Mouse (Mus musculus): Measurements from ENCODE around the gene Mipep. TPM values are rescaled to one million over a fixed set of nuclear protein-coding genes. Genes with fewer than 3 reads are reported as not detected.

Gene Mipep
- polyA plus RNA-seq, 1 experiment: not detected

GRCm38 (mm10) chr14:60863396-60863795 lies 79.0 kb downstream of the Mipep start:
- 88% methylated on average over 3 of the region's 3 CpGs for WGBS
- H3K4me1 ChIP-seq (ENCODE audit: control insufficient read depth, insufficient read depth, low read length): no peaks in the 10 kb centered on the region
- no peak for TF ChIP-seq POLR2A (IDR thresholded peaks at IDR 0.05; ENCODE audit: insufficient read depth, low read depth, low read length)
- TF ChIP-seq CTCF (IDR thresholded peaks at IDR 0.05; ENCODE audit: insufficient read depth, low read depth, low read length): no peak
- no peak overlapping the region for H3K4me3 ChIP-seq (ENCODE audit: insufficient read depth, low read depth, low read length)
- H3K27ac ChIP-seq (ENCODE audit: insufficient read depth, low read depth, low read length): no peak overlapping the region

GRCm38 (mm10) chr14:60866399-60866798 lies 82.0 kb downstream of the Mipep start:
- WGBS: 92% methylated on average over 11 of the region's 11 CpGs
- Histone ChIP-seq H3K4me3 (ENCODE audit: insufficient read depth, low read depth, low read length) (no peak overlapping the region), H3K27ac (ENCODE audit: insufficient read depth, low read depth, low read length) (no peak overlapping the region), H3K4me1 (ENCODE audit: control insufficient read depth, insufficient read depth, low read length) (0 out of 2 replicates have a peak, but pooled peaks cover 1% of the 10 kb centered on the region)
- TF ChIP-seq CTCF (IDR thresholded peaks at IDR 0.05; ENCODE audit: insufficient read depth, low read depth, low read length) (no peak), POLR2A (IDR thresholded peaks at IDR 0.05; ENCODE audit: insufficient read depth, low read depth, low read length) (no peak)

GRCm38 (mm10) chr14:60868325-60868724 lies 84.0 kb downstream of the Mipep start:
- H3K27ac ChIP-seq (ENCODE audit: insufficient read depth, low read depth, low read length): no peak overlapping the region
- 70% methylated on average over 9 of the region's 9 CpGs for WGBS
- no peak overlapping the region for H3K4me3 ChIP-seq (ENCODE audit: insufficient read depth, low read depth, low read length)

GRCm38 (mm10) chr14:60871831-60872230 lies 87.5 kb downstream of the Mipep start:
- Histone ChIP-seq H3K4me3 (ENCODE audit: insufficient read depth, low read depth, low read length) (no peak overlapping the region), H3K4me1 (ENCODE audit: control insufficient read depth, insufficient read depth, low read length) (peaks cover 11% of the 10 kb centered on the region), H3K27ac (ENCODE audit: insufficient read depth, low read depth, low read length) (no peak overlapping the region)
- 92% methylated on average over 8 of the region's 8 CpGs for WGBS
- TF ChIP-seq POLR2A (IDR thresholded peaks at IDR 0.05; ENCODE audit: insufficient read depth, low read depth, low read length): no peak
- TF ChIP-seq CTCF (IDR thresholded peaks at IDR 0.05; ENCODE audit: insufficient read depth, low read depth, low read length): no peak

More at GRCm38 (mm10) chr14:60868325-60868724, 84.0 kb downstream of the Mipep start:
- H3K4me1 ChIP-seq (ENCODE audit: control insufficient read depth, insufficient read depth, low read length): peaks cover 10% of the 10 kb centered on the region
- TF ChIP-seq CTCF (IDR thresholded peaks at IDR 0.05; ENCODE audit: insufficient read depth, low read depth, low read length) (no peak), POLR2A (IDR thresholded peaks at IDR 0.05; ENCODE audit: insufficient read depth, low read depth, low read length) (no peak)

GRCm38 (mm10) chr14:60882106-60882505 lies 97.7 kb downstream of the Mipep start:
- Histone ChIP-seq H3K4me1 (ENCODE audit: control insufficient read depth, insufficient read depth, low read length) (no peaks in the 10 kb centered on the region), H3K27ac (ENCODE audit: insufficient read depth, low read depth, low read length) (no peak overlapping the region), H3K4me3 (ENCODE audit: insufficient read depth, low read depth, low read length) (no peak overlapping the region)
- 93% methylated on average over 5 of the region's 5 CpGs for WGBS
- TF ChIP-seq POLR2A (IDR thresholded peaks at IDR 0.05; ENCODE audit: insufficient read depth, low read depth, low read length): no peak
- TF ChIP-seq CTCF (IDR thresholded peaks at IDR 0.05; ENCODE audit: insufficient read depth, low read depth, low read length): no peak

- TF ChIP-seq POLR2A (IDR thresholded peaks at IDR 0.05; ENCODE audit: insufficient read depth, low read depth, low read length): no peak
- no peak for TF ChIP-seq CTCF (IDR thresholded peaks at IDR 0.05; ENCODE audit: insufficient read depth, low read depth, low read length)
- 89% methylated on average over 4 of the region's 4 CpGs for WGBS
Measured at GRCm38 (mm10) chr14:60882681-60883080, 98.3 kb downstream of the Mipep start.

GRCm38 (mm10) chr14:60885361-60885950 lies 101.1 kb downstream of the Mipep start:
- H3K4me1 ChIP-seq (ENCODE audit: control insufficient read depth, insufficient read depth, low read length): no peaks in the 10 kb centered on the region
- no peak overlapping the region for H3K4me3 ChIP-seq (ENCODE audit: insufficient read depth, low read depth, low read length)
- 75% methylated on average over 6 of the region's 6 CpGs for WGBS
- TF ChIP-seq POLR2A (IDR thresholded peaks at IDR 0.05; ENCODE audit: insufficient read depth, low read depth, low read length) (no peak), CTCF (IDR thresholded peaks at IDR 0.05; ENCODE audit: insufficient read depth, low read depth, low read length) (no peak)
- H3K27ac ChIP-seq (ENCODE audit: insufficient read depth, low read depth, low read length): no peak overlapping the region

More at GRCm38 (mm10) chr14:60882681-60883080, 98.3 kb downstream of the Mipep start:
- Histone ChIP-seq H3K4me1 (ENCODE audit: control insufficient read depth, insufficient read depth, low read length) (no peaks in the 10 kb centered on the region), H3K4me3 (ENCODE audit: insufficient read depth, low read depth, low read length) (no peak overlapping the region), H3K27ac (ENCODE audit: insufficient read depth, low read depth, low read length) (no peak overlapping the region)

- 96% methylated on average over 10 of the region's 10 CpGs for WGBS
- no peak overlapping the region for H3K27ac ChIP-seq (ENCODE audit: insufficient read depth, low read depth, low read length)
- no peak overlapping the region for H3K4me3 ChIP-seq (ENCODE audit: insufficient read depth, low read depth, low read length)
- H3K4me1 ChIP-seq (ENCODE audit: control insufficient read depth, insufficient read depth, low read length): peaks cover 7% of the 10 kb centered on the region
- TF ChIP-seq POLR2A (IDR thresholded peaks at IDR 0.05; ENCODE audit: insufficient read depth, low read depth, low read length): no peak
- TF ChIP-seq CTCF (IDR thresholded peaks at IDR 0.05; ENCODE audit: insufficient read depth, low read depth, low read length): no peak
Measured at GRCm38 (mm10) chr14:60893882-60894281, 109.5 kb downstream of the Mipep start.

GRCm38 (mm10) chr14:60895172-60896000 lies 111.0 kb downstream of the Mipep start:
- TF ChIP-seq CTCF (IDR thresholded peaks at IDR 0.05; ENCODE audit: insufficient read depth, low read depth, low read length): no peak
- no peak for TF ChIP-seq POLR2A (IDR thresholded peaks at IDR 0.05; ENCODE audit: insufficient read depth, low read depth, low read length)
- Histone ChIP-seq H3K4me1 (ENCODE audit: control insufficient read depth, insufficient read depth, low read length) (peaks cover 7% of the 10 kb centered on the region), H3K27ac (ENCODE audit: insufficient read depth, low read depth, low read length) (no peak overlapping the region), H3K4me3 (ENCODE audit: insufficient read depth, low read depth, low read length) (no peak overlapping the region)
- WGBS: 57% methylated on average over 19 of the region's 19 CpGs
